Mouse (Mus musculus) cerebellum, adult 18-20 months (tissue): ENCODE data around the gene Zfp790.

ENCODE experiments used
- DNase-seq, 2 experiments: peaks; one replicate each; pipeline ENCODE4 v3.0.0; 2021

The Zfp790 gene

DNA sequence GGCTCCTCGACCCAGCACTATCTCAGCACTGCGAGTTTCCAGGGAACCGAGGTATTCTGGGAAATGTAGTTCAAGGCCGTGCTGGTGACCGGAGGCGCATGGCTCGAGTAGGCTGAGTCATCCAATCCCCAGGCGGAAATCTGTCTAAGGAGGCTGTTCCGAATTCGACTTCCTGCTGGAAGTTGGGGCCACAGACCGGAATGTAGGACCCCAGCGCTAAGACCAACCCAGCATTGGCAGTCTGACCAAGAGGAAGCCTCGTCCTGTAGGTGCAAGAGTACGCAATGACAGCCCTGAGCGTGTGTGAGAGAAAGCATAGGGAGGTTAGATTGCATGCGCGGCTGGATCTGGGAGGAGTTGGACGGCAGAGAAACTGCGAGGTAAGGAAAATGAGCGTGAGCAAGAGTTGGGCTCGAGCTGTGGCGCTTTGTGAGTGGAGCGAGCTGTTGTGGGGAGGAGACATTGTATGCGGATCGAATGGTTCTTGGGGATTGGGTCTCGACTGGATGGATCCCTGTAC lies at the start of gene Zfp790:
Gene Zfp790 (plus strand): TSS at position 205 of the 520 bp plus-strand sequence.
- peak; percentile 84 to 95 for DNase-seq

DNA sequence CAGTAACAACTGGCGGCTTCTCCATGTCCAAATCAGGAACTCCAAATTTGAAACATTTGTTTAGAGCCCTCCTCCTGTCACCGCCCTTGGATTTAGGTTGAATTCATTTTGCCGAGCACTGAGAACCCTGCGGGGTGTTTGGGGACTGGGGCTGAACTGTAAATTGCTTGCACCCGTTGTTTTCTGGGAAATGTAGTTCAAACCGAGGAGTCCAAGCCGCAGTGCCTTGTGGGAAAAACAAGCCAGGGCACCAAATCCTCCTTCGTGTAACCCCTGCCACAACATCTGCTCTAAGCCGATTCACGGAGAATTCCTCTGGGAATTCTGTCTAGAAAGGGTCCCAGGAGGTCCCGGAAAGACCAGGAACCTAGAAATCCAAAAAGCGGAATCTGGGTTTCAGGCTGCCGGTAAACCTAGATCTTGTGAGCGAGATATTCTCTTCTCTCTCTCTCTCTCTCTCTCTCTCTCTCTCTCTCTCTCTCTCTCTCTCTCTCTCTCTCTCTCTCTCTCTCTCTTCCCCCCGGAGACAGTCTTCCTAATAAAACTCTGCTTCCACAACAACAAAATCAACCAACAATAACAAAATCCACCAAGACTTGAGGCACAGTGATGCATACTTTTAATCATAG lies 48.7 kb upstream of the Zfp790 start:
- peak; percentile 87 to 91 for DNase-seq

DNA sequence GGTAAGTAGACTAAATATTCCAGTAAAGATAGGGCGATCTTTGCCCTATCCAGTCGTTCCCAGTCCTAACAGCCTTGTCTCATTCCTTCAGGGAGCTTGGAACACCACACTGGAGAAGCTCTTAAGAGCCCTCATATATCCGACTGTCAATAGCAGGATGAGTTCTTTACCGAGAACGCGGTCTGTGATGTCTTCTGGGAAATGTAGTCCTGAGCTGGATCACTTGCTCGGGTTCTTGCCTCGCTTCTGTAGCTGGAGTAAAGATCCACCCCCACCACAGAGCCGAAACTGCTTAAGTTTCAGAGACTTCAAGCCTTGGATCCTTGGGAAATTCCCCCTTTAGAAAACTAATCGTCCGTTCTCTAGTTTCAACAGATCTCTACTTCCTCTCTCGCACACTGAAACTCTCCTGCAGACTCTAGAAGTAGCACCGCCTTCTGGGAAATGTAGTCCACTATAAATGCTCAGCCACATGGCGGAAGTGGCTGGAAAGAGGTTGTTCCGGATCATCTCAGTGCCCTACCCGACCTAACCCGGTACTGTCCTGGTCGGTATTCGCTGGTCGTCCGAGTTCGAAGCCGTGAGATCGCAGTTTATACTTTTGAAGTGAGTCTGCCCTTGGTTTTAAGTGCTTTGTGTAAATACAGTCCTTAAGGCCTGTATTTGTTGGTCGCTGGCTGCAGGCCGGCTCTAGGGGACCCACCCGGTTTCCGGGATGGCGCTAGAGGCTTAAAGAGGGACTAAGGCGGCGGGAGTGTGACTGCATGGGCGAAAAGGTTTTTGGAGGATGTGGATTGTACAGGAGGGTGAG lies 47.6 kb upstream of the Zfp790 start, which contains the start of gene Zfp84:
Gene Zfp84 (plus strand): TSS at position 463 of the 811 bp plus-strand sequence.
- peak; percentile 84 to 93 for DNase-seq

DNA sequence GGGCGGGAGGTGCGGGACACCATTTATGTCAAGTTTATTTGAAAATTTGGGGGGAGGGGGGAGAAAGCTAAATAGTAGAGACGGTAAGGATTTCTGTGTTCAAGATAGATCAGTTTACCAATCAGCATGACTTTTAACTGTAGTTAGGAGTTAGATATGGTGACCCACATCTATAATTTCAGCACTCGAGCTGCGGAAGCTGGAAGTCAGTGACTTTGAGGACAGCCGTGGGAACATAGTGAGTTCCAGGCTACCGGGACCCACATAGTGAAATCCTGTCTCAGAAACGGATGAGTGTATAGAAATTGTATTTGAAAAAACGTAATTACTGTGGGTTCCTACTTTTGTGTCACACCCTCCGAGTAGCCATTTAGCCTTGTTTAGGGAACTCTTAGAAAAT lies 46.9 kb upstream of the Zfp790 start:
- no peak for DNase-seq

DNA sequence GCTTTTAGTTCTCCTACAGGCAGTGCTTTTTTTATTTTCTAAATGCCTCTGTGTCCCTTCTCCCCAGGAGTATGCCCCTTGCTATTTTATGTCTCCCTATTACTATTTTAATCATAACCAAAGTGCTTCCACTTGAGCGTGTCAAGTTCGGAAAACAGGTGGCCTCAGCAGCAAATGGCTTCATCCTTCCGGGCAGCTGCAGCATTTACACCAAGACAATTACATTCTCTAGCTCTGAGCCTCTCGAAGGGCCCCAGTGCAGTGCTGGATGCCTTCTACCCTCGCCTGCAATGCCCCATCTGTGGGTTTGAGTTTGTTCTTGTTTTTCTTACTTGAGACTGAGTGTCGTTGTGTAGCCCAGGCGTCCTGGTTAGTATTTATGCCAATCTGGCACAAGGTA lies 42.4 kb upstream of the Zfp790 start:
- DNase-seq = no peak

DNA sequence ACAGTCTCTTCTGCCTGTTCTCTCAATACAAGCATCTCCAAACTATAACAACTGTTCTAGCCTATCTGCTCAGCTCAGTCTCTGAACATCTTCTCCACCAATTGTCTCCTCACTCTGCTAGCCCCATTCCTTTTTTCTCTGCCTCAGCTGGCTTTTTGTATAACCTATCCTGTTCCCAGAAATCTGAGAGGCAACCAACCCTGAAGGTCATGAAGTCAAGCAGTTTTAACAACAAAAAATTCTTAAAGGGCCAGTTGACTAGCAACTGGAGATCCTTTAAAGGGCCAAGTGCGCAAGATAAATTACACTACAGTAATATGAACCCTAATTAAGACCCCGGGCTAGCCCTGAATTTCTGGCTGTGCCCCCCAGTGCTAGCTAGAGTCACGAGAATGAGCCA lies 41.5 kb upstream of the Zfp790 start:
- DNase-seq = no peak

DNA sequence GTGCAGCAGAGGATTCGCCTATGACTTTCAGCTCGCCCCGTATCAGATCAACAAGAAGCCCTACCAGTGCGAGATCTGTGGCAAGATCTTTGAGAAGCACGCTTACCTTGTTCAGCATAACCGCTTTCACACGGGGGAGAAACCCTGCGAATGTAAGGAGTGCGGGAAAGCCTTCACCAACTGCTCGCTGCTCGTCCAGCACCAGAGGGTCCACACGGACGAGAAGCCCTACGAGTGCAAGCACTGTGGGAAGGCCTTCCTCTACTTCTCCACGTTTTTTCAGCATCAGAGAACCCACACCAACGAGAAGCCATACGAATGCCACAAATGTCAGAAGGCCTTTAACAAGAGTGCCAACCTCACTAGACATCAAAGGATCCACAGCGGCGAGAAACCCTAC lies 39.3 kb upstream of the Zfp790 start:
- DNase-seq = no peak

DNA sequence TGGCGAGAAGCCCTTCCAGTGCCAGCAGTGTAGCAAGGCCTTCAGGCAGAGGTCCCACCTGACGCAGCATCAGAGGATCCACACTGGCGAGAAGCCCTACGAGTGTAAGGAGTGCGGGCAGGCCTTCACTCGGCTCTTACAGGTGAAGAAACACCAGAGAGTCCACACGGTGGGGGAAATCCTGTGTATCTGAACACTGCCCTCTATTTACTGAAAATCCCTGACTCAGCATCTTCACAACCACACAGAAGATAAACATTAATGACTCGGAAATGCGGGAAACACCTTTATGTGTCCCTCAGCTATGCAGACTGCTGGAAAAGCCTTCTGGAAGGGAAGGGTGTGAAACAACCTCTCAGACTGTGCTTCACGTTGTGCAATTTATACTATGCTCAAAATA lies 38.5 kb upstream of the Zfp790 start:
- no peak for DNase-seq

DNA sequence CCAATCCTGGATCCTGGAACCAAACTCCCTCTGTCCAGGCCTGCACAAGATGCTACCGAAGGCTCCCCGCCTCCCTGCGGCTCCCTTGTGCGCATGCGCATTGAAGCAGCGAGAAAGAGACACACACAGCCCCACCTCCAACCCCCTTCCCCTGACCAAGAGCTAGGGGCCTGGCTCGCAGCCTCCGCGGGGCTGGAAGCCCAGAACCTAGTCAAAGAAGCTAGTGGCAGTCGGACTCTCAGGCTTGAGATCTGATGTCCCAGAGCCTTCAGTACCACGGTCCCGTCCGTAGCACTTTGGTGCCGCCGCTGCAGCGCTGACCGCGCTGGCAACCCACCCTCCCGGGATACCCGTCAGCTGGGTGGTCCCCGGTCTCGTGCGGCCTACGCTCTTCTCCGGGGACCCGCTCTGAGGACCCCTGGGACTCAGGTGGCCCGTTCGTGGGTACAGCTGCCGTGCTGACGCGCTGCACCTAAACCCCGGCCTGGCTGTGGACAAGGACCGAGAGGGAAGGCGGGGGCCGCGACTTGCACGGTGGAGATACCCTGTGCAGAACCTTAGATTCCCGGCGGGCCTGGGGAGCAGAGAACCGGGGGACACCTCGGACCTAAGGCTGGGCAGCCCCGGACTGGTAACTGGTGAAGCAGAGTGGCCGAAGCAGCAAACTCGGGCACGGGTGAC lies 31.9 kb upstream of the Zfp790 start, which contains the start of gene Zfp30:
Gene Zfp30 (plus strand): TSS at position 128 of the 681 bp plus-strand sequence.
- DNase-seq = peak; percentile 88 to 90

DNA sequence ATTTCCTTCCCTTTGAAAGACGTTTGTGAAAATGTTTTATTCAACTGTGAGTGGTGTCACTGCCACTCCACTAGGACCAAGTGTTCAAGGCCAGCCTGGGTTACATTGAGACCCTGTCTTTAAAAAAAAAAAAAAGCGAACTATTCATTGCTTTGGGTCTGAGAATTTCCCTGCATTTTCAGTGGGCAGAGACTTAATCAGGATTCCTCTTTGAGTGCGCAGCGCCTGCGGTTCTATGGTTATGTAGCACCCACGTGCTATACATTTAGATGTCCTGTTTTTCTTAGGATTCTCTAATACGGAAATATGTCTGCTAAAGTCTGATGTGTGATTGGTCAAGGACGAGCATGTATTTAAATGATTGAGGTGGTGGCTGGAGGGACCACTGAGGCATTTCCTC lies 30.9 kb upstream of the Zfp790 start:
- no peak for DNase-seq

DNA sequence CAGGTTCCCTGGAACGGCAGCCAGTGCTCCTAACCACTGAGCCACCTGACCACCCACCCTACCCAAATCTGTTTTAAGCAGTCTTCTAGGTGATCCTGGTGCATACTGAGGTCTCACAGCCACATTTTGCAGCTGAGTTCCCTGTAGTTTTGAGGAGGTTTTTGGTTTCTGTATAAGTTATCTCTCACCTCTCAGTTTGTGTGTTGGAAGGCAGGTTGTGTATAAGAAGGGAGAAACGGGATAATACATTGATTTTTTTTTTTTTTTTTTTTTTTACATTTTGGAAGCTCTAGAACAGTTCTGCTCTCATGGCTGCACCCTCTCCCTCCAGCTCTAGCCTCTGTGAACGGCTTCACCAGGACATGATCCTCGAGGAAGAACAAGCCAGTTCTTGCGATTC lies 30.0 kb upstream of the Zfp790 start:
- no peak for DNase-seq

DNA sequence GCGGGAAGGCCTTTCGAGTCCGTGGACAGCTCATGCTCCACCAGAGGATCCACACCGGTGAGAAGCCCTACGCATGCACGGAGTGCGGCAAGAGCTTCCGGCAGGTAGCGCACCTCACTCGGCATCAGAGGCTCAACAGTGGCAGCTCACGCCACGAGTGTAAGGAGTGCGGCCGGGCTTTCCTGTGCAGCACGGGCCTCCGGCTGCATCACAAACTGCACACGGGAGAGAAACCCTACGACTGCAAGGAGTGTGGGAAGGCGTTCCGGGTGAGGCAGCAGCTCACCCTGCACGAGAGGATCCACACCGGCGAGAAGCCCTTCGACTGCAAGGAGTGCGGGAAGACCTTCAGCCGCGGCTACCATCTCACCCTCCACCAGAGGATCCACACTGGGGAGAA lies 23.0 kb upstream of the Zfp790 start:
- DNase-seq = no peak

DNA sequence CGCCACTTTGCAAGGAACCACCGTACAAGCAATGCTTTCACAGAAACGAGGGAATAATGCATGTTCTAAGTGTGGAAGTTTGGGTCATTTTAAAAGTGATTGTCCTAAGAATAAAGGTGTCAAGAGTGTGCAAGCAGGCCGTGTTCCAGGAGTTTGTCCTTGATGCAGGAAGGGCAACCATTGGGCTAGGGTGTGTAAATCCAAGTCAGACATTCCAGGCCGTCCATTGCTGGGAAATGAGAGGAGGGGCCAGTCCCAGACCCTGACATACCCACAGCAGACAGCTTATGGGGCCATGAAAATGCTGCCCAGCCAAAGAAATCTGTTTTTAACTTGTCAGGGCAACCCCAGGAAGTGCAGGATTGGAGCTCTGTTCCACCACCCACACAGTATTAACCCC lies 8.9 kb upstream of the Zfp790 start:
- DNase-seq = no peak

DNA sequence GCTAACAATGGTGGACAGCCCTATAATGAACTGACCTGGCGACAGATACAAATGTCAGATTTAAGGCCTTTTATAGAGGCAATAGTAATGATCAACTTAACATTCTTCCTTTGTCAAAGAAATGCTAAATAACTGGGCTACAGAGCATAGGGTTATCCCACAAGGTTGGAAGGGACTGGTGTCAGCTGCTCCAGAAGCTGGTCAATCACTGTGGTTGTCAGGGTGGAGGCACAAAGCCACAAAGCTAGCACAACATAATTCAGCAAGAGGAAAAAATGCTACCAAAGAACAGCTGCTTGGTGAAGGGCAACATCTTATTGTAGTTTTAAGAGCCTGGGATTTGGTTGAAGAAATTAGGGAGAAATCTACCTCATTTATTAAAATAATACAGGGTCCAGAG lies 3.7 kb upstream of the Zfp790 start:
- DNase-seq = no peak

DNA sequence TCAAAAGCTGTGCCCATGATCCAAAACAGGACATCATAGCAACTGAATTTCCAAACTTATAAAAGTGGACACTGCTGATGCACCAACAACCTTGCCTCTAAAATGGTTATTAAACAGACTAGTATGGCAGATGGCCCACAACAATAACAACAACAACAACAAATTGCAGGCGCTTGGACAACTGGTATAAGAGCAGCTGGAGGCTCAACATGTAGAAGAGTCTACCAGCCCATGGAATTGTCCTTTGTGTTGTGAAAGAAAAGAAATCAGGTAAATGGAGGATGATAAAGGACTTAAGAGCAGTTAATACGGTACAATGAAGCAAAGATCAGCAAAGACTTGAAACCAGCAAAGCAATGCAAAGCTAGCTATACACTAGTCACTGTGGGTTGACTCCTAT lies 1.5 kb upstream of the Zfp790 start:
- no peak for DNase-seq

DNA sequence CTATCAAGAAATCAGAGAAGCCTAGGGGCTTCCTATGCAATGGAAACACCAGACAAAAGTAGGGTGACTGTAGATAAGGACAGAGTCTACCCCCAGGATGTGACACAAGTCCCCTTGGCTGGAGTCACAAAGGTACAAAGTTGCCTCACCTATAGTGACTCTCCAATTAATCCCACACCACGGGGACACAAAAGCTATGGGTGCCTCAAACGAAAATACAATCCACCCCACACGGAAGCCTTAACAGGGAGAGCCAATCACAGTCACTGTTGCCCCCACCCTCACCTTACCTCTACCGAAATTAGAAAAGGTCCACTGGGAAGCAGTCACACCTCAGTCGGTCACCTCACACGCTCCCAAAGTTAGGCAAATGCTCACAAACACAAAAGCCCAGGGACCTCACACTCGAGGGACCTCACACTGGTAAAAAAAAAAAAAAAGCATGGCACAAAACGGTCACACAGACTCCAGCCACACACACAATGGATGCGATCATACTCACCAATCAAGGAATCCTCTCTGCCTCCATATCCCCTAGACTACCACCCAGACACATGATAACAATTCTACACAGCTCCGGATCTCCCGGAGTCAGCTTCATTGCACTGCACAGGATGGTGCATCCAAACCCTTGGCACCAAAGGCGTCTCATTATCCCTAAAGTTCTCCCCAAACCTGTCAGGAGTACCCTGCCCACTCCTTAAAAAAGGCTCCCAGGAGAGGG lies 691 bp upstream of the Zfp790 start:
- no peak for DNase-seq

DNA sequence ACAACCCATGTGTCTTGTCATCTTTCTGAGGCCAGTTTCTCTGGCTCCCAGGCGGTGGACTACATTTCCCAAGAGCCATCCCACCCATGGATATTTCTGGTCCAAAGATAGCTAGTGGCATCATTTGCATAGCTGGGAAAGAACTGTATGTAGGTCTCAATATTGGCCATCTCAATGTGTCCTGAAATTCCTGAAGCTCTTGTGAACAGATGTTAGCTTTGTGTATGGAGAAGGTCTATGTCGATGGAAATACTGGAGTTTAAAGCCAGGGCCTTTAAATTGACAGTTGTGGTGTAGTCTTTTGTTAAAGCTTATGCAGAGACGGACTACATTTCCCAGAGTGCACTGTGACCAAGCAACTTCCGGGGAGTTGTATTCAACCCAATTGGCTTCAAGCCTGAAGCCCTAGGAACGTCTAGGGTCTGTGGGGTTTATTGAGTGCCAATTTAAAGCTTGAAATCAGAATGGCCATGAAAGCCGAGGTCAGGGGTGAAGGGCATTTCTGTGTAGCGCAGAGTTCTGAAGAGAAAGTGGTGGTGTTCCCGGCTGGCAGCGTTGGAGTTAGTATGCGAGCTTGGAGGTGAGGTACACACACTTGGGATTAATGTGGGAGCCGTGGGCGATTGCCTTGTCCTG lies 2.8 kb downstream of the Zfp790 start:
- peak; percentile 78 to 89 for DNase-seq

DNA sequence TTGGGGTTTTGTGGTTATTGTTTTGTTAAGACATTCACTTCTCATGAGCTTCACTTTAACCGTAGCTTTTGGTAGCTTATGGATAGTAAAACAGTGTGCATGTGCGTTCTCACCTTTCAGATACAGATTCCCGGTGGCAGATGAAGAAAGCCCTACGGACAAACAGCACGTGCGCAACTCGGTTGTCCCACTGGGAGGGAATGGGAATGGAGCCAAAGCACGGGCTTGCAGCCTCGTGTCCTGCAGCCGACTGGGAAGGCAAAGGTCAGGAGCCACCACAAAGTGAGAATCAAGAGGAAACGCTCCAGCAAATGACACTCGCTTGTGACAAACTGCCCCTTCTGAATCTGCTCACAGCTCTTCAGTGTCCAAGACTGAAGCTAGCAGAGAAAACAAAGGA lies 12.1 kb downstream of the Zfp790 start:
- no peak for DNase-seq

DNA sequence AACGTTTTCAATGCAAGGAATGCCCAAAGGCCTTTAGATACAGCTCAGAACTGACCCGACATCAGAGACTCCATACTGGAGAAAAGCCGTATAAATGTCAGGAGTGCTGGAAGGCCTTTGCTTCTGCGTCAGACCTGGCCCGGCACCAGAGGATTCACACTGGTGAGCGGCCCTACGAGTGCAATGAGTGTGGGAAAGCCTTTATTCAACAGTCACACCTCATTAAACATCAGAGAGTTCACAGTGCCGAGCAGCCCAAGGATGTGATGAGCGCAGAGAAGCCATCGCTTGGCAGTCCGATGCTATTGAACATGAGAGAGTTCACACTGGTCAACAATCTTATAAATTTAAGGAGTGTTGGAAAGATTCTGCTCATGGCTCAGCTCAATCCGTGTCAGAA lies 13.9 kb downstream of the Zfp790 start:
- DNase-seq = no peak

DNA sequence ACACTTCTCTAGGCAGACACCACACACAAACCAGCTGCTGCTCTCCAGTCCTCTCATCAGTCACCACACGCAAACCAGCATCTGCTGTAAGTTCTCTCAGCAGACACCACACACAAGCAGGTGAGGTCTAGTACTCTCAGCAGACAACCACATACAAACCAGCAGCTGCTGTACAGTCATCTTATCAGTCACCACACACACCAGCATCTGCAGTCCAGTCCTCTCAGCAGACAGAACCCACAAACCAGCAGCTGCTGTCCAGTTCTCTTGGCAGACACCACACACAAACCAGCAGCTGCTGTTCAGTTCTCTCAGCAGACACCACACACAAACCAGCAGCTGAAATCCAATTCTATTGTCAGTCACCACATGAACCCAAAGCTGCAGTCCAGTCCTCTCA lies 20.9 kb downstream of the Zfp790 start:
- no peak for DNase-seq

DNA sequence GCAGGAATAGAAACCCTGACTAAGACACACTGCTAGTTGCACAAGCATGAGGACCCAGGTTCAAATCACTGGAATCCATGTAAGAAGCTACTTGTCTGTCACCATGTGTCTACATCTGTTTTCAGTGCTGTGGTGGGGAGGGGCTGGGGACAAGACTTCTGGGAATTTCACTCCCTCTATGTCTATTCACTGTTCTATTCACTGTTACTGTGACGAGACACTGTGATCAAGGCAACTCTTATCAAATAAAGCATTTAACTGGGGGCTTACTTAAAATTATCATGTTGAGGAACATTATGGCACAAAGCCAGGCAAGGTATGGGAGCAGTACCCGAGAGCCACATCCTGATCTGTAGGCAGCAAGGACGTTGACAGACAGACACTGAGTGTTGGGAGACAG lies 23.3 kb downstream of the Zfp790 start:
- no peak for DNase-seq

DNA sequence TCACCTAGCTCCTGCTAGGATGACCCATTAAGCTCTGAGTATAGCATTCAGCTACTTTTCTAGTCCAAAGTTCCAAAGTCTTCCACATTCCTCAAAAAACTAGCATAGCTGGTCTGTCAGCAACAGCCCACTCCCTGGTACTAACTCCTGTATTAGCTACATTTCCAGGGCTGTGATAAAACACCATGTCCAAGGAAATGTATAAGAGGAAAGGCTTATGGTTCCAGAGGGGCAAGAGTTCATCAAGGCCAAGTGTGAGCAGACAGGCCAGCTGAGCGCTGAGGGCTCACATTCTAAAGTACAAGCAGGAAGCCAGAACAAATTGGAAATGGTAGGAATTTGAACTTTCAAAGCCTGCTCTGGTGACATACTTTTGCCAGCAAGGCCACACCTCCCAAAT lies 26.2 kb downstream of the Zfp790 start:
- DNase-seq = no peak

DNA sequence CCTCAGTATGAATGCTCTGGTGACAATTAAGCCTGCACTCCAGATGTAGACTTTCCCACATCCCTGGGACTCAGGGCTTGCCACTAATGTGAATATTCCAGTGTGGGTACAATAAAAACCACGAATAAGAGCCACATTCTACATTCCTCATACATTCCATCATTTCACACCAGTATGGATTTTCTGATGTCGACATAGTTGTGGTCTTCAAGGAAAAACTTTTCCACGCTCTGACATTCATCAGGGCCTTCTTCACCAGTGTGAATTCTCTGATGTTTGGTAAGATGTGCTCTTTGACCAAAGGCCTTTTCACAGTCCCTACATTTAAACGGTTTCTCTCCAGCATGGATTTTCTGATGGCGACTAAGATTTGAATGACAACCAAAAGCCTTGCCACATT lies 28.7 kb downstream of the Zfp790 start:
- no peak for DNase-seq
